Mouse (Mus musculus) liver, embryonic 15.5 days (tissue): ENCODE results near the gene Tomm40l. TPM values are rescaled to one million over a fixed set of nuclear protein-coding genes. Genes with fewer than 3 reads are reported as not detected.

Source experiments
- ATAC-seq: fragments of 200-750 bp; cut with Nextera tagmentation; 2 replicates; pipeline ENCODE4 v1.8.0; 2017; ENCODE audit warnings: moderate number of reproducible peaks, mild to moderate bottlenecking, moderate library complexity; ENCODE audit not compliant: insufficient read depth
- H3K27ac ChIP-seq: fragments of 300-500 bp; sonication (generic); replicated peaks from 2 replicates; pipeline ENCODE4 v1.5.1; 2015; ENCODE audit warnings: mild to moderate bottlenecking, inconsistent platforms
- H3K27me3 ChIP-seq: fragments of 300-500 bp; sonication (generic); 2 replicates; pipeline ENCODE4 v1.6.1; 2015; ENCODE audit warnings: mild to moderate bottlenecking, inconsistent platforms
- H3K36me3 ChIP-seq: fragments of 300-500 bp; sonication (generic); replicated peaks from 2 replicates; pipeline ENCODE4 v1.6.1; 2015; ENCODE audit warnings: moderate library complexity, mild to moderate bottlenecking, inconsistent platforms
- H3K4me1 ChIP-seq: fragments of 300-500 bp; sonication (generic); replicated peaks from 2 replicates; pipeline ENCODE4 v1.6.1; 2015; ENCODE audit warnings: inconsistent platforms
- H3K4me2 ChIP-seq: fragments of 300-500 bp; sonication (generic); 2 replicates; pipeline ENCODE4 v1.6.1; 2015; ENCODE audit warnings: moderate library complexity, mild to moderate bottlenecking, inconsistent platforms
- H3K4me3 ChIP-seq: fragments of 300-500 bp; sonication (generic); replicated peaks from 2 replicates; pipeline ENCODE4 v1.5.1; 2015; ENCODE audit warnings: mild to moderate bottlenecking, inconsistent platforms
- H3K9ac ChIP-seq: fragments of 300-500 bp; sonication (generic); 2 replicates; pipeline ENCODE4 v1.6.1; 2015; ENCODE audit warnings: moderate library complexity, mild to moderate bottlenecking, inconsistent platforms
- H3K9me3 ChIP-seq: fragments of 300-500 bp; sonication (generic); replicated peaks from 2 replicates; pipeline ENCODE4 v1.6.1; 2016; ENCODE audit warnings: inconsistent platforms
- WGBS: fragments of 180-500 bp; shearing (Covaris S2); methylation state at CpG from one replicate; pipeline ENCODE4 v1.1.7; 2015; ENCODE audit warnings: mixed read lengths; ENCODE audit not compliant: insufficient replicate concordance; 5-methylcytosine and 5-hydroxymethylcytosine counted together
- polyA plus RNA-seq: library from polyadenylated mRNA; unstranded; fragments of >200 nt; fragmentation: Nextera tagmentation; extraction: Ambion mirVana; gene quantifications from 2 replicates; pipeline ENCODE4 v1.2.1, GENCODE M21; 2015

Gene Tomm40l
- 15.8 and 16.2 TPM in 2 replicates for polyA plus RNA-seq

DNA sequence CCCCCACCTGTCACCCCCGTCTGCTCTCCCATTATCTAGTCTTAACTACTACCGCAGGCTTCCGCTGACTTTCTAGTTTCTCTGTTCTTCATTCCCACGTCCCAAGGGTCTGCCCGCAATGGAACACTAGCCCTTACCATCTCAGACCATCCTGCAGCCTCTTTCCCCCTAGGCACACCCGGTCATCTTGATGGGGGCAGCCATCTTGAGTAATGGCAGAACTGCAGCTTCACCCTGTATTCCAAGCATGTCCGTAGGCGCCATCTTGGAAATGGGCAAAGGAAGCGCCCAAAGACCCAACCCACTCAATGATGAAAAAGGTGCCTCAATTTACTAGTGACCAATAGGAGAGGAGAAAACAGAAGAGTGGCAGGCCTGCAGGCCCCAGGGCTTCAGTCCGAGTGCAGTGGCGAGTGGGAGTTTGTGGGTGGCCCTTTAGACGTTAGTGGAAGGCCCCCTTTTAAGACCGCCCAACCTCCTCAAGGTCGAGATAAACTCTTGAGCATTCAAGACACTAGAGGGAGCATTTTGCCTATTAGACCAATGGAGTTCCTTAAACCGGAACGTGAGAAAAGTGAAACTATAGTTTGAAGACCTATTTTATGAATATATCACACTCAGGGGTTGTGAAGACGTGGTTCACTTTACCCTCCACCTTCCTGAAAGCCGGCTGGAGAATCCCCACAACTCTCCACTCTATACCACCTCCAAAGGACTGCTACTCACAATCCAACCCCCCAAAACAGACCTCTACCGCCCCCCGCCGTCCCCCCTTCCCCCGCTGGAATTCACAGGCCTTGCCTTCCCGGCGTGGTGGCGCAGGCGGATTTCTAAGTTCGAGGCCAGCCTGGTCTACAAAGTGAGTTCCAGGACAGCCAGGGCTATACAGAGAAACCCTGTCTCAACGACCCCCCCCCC, at the start of gene Tomm40l:
TSS of gene Tomm40l (minus strand) at position 277 of the 918 bp plus-strand sequence.
- ATAC-seq: peak; percentile 93
- Histone ChIP-seq H3K27me3 (no peaks in the 10 kb centered on the region), H3K27ac (peak within 1 kb of the TSS; percentile 87), H3K4me1 (peaks cover 25% of the 10 kb centered on the region), H3K4me2 (peak within 1 kb of the TSS; percentile 90), H3K9ac (peak within 1 kb of the TSS; percentile 59), H3K4me3 (peak within 1 kb of the TSS; percentile 69), H3K9me3 (no peaks in the 10 kb centered on the region), H3K36me3 (peaks cover 26% of the 10 kb centered on the region)
- WGBS: 2% methylated on average over 28 of the region's 28 CpGs

- Histone ChIP-seq H3K4me1 (peaks cover 65% of the 10 kb centered on the region), H3K4me2 (peak overlapping the region; percentile 88), H3K9me3 (no peaks in the 10 kb centered on the region), H3K4me3 (peak overlapping the region; percentile 82), H3K9ac (peak overlapping the region; percentile 77; the same call in 1 of the 2 replicates), H3K27ac (peak overlapping the region; percentile 87), H3K36me3 (peaks cover 56% of the 10 kb centered on the region), H3K27me3 (no peaks in the 10 kb centered on the region)
- 56% methylated on average over 3 of the region's 3 CpGs for WGBS
- ATAC-seq: no peak
Measured at GRCm38 (mm10) chr1:171272086-171272485, 49.8 kb upstream of the Tomm40l start.

- peak overlapping the region; percentile 88 for H3K4me2 ChIP-seq
- peaks cover 62% of the 10 kb centered on the region for H3K4me1 ChIP-seq
- H3K9me3 ChIP-seq: no peaks in the 10 kb centered on the region
- 48% methylated on average over 10 of the region's 10 CpGs for WGBS
- no peaks in the 10 kb centered on the region for H3K27me3 ChIP-seq
- ATAC-seq: no peak
- peak overlapping the region; percentile 87 for H3K27ac ChIP-seq
- H3K36me3 ChIP-seq: peaks cover 51% of the 10 kb centered on the region
- H3K9ac ChIP-seq: peak overlapping the region; percentile 77
- H3K4me3 ChIP-seq: peak overlapping the region; percentile 82
Measured at GRCm38 (mm10) chr1:171271622-171272021, 49.3 kb upstream of the Tomm40l start.

- no peaks in the 10 kb centered on the region for H3K9me3 ChIP-seq
- peaks cover 63% of the 10 kb centered on the region for H3K4me1 ChIP-seq
- H3K27me3 ChIP-seq: no peaks in the 10 kb centered on the region
- H3K27ac ChIP-seq: peak overlapping the region; percentile 87
- no peak for ATAC-seq
- peak overlapping the region; percentile 88 for H3K4me2 ChIP-seq
- peaks cover 47% of the 10 kb centered on the region for H3K36me3 ChIP-seq
- WGBS: 26% methylated on average over 9 of the region's 9 CpGs
- peak overlapping the region; percentile 82 for H3K4me3 ChIP-seq
- peak overlapping the region; percentile 77 for H3K9ac ChIP-seq
Measured at GRCm38 (mm10) chr1:171271196-171271595, 48.9 kb upstream of the Tomm40l start.

DNA sequence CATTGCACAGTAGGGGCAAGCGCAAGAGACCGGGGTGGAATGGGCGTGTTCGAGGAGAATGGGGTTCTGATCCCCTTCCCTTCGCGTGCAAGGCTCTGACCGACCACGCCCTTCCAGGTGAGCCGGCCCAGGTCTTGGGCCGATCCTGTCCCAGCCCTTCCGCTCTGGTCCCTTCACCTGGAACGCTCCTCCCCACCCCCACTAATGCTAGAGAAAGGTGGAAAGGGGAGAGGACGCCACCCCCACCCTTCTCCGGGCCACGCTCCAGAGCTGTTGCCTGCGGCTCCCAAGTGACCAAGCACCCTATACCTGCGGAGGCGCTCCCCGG, 48.2 kb upstream of the Tomm40l start:
- peak overlapping the region; percentile 87 for H3K27ac ChIP-seq
- H3K9me3 ChIP-seq: no peaks in the 10 kb centered on the region
- H3K27me3 ChIP-seq: no peaks in the 10 kb centered on the region
- peak overlapping the region; percentile 77 for H3K9ac ChIP-seq
- H3K4me3 ChIP-seq: peak overlapping the region; percentile 82
- peaks cover 40% of the 10 kb centered on the region for H3K36me3 ChIP-seq
- peaks cover 58% of the 10 kb centered on the region for H3K4me1 ChIP-seq
- H3K4me2 ChIP-seq: peak overlapping the region; percentile 88
- ATAC-seq: peak; percentile 65
- WGBS: under 1% methylated on average over 19 of the region's 19 CpGs

DNA sequence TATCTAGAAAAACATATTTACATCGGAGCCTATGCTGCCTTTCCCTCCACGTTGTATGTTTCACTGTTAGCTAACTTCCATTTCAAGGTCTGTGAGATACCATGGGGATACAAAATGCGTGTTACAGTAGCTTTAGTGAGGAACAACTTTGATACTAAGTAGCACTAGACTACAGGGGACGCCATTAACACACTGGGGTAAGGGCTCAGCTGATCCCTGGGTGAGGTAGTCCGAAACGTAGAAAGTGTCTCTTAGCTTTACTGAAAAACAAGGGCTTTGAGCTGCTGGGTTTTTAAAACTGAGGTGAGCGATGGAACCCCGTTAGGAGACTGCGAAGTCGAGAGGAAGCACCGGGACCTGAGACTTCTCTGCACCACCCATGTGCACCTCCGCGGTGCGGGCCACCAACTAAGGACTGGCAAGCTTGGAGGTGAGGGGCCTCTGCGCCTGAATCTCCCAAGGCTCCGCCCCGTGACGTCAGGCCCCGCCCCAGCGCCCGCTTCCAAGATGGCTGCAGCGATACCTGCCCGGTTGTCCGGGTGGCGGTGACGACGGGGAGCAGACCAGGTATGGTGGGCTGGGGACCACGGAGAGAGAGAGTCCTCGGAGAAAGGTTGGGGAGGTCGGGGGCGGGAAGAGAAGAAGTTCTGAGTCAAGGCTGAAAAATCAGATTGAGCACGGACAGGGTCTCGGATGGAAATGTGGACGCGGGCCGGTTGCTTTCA, 47.7 kb upstream of the Tomm40l start, which contains the start of gene B4galt3:
TSS of gene B4galt3 (plus strand) at position 481 of the 725 bp plus-strand sequence.
- Histone ChIP-seq H3K27ac (peak within 1 kb of the TSS; percentile 87), H3K27me3 (no peaks in the 10 kb centered on the region), H3K9me3 (no peaks in the 10 kb centered on the region), H3K36me3 (peaks cover 35% of the 10 kb centered on the region), H3K4me1 (peaks cover 53% of the 10 kb centered on the region), H3K9ac (peak within 1 kb of the TSS; percentile 77), H3K4me2 (peak within 1 kb of the TSS; percentile 88), H3K4me3 (peak within 1 kb of the TSS; percentile 82)
- 4% methylated on average over 36 of the region's 36 CpGs for WGBS
- peak; percentile 92 for ATAC-seq

- peaks cover 18% of the 10 kb centered on the region for H3K36me3 ChIP-seq
- no peaks in the 10 kb centered on the region for H3K9me3 ChIP-seq
- ATAC-seq: no peak
- H3K27ac ChIP-seq: no peak overlapping the region
- H3K9ac ChIP-seq: no peak overlapping the region
- 35% methylated on average over 1 of the region's 1 CpGs for WGBS
- H3K27me3 ChIP-seq: peaks cover 4% of the 10 kb centered on the region
- no peak overlapping the region for H3K4me3 ChIP-seq
- peaks cover 39% of the 10 kb centered on the region for H3K4me1 ChIP-seq
- H3K4me2 ChIP-seq: no peak overlapping the region
Measured at GRCm38 (mm10) chr1:171268341-171268740, 46.0 kb upstream of the Tomm40l start.

- Histone ChIP-seq H3K27ac (no peak overlapping the region), H3K27me3 (peaks cover 23% of the 10 kb centered on the region), H3K4me3 (no peak overlapping the region), H3K4me2 (no peak overlapping the region), H3K9me3 (no peaks in the 10 kb centered on the region), H3K4me1 (peaks cover 33% of the 10 kb centered on the region), H3K36me3 (no peaks in the 10 kb centered on the region), H3K9ac (no peak overlapping the region)
- no peak for ATAC-seq
- 24% methylated on average over 4 of the region's 4 CpGs for WGBS
Measured at GRCm38 (mm10) chr1:171265971-171266744, 43.8 kb upstream of the Tomm40l start.

DNA sequence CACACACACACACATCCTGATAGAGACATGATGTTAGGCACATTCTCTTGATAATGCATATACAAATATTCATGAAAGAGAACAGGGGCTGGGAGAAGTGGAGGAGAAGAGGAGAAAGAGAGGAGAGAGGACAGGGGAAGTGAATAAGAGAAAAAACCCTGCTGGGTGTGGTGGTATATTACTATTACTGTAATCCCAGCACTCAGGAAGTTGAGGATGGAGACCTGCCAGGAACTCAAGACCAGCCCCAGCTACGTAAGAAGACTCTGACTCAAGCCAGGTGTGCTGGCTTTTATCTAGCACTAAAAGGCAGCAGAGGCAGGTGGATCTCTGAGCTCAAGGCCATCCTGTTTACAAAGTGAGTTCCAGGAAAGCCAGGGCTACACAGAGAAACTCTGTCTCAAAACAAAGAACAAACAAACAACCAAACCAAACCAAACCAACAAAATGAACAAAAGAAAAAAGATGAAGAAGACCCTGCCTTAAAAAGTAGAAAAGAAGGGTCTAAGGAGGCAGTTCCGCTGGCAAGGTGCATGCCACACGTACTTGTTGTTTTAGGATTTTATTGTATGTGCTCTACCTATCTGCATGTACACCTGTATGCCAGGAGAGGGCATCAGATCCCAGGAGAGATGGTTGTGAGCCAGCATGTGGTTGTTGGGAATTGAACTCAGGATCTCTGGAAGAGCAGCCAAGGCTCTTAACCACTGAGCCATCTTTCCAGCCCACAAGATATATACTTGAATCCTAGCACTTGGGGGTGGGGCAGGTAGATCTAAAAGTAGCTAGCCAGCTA, 41.5 kb upstream of the Tomm40l start:
- H3K4me3 ChIP-seq: no peak overlapping the region
- no peak overlapping the region for H3K9ac ChIP-seq
- H3K36me3 ChIP-seq: no peaks in the 10 kb centered on the region
- ATAC-seq: no peak
- peaks cover 42% of the 10 kb centered on the region for H3K27me3 ChIP-seq
- H3K4me2 ChIP-seq: no peak overlapping the region
- H3K4me1 ChIP-seq: peaks cover 27% of the 10 kb centered on the region
- 58% methylated on average over 3 of the region's 3 CpGs for WGBS
- no peak overlapping the region for H3K27ac ChIP-seq
- no peaks in the 10 kb centered on the region for H3K9me3 ChIP-seq

- H3K9ac ChIP-seq: no peak overlapping the region
- H3K36me3 ChIP-seq: no peaks in the 10 kb centered on the region
- H3K4me2 ChIP-seq: no peak overlapping the region
- 0% methylated on average over 2 of the region's 2 CpGs for WGBS
- ATAC-seq: peak; percentile 33; the same call in 1 of the 2 replicates
- no peak overlapping the region for H3K27ac ChIP-seq
- no peak overlapping the region for H3K4me3 ChIP-seq
- H3K9me3 ChIP-seq: no peaks in the 10 kb centered on the region
- H3K27me3 ChIP-seq: peaks cover 44% of the 10 kb centered on the region
- peaks cover 26% of the 10 kb centered on the region for H3K4me1 ChIP-seq
Measured at GRCm38 (mm10) chr1:171263185-171263611, 40.9 kb upstream of the Tomm40l start.
